Mouse (Mus musculus): ENCODE data around the gene Myct1.

DNA sequence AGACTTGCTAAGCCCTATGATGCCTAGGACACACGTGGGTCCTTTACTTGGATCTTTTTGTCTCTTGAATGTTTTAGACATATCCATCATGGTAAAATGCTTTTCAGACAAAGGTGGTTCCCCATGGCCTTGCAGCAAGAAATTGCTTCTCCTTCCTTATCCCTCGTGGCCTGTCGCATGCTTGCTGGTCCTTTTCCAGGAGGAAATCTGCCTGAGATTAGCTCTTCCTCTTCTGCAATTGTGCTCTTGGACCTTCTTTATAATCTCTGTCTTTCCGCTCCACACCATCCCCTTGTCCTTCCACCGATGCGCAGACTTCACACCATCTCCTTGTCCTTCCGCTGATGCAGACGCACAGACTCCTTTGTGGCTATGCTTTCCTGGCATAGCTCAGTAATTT, 23.5 kb upstream of the Myct1 start:
- TF ChIP-seq ELF1 (IDR thresholded peaks at IDR 0.05; ENCODE audit: low read depth, low read length) (no peak), ZMIZ1 (IDR thresholded peaks at IDR 0.05; ENCODE audit: low read depth, low read length) (no peak), SIN3A (IDR thresholded peaks at IDR 0.05; ENCODE audit: low read length) (no peak)

All from CH12.LX (cell line).